Mouse (Mus musculus): Measurements from ENCODE around the gene Olfr1140. TPM values are rescaled to one million over a fixed set of nuclear protein-coding genes. Genes with fewer than 3 reads are reported as not detected.

Olfr1140 gene
- not detected in 2 replicates for polyA plus RNA-seq (2015; fragmentation: Nextera tagmentation; extraction: Ambion mirVana)

DNA sequence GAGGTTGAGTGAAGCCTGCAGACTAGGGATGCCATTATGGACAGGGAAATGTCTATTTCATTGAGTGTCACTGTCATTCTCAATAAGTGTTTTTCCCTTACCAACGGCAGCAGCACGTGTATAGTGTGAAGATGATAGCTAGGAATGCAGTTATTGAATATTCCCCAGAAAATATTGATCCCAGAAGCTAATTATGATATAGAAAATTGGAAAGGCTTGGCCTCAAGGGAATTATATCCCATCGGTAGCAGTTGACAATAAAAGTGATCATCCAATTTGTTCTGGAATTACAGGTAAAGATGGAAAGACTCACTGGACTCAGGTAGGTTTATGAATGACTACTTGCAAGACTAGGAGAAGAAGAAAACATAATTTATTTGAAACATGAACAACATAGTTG, at the start of gene Olfr1140:
TSS of gene Olfr1140 (plus strand) at position 301 of the 400 bp plus-strand sequence.
- H3K4me1 ChIP-seq (ENCODE audit: control insufficient read depth, insufficient read depth, low read length) = no peaks in the 10 kb centered on the region
- 66% methylated on average over 3 of the region's 3 CpGs for WGBS
- no peak within 1 kb of the TSS for H3K4me2 ChIP-seq (ENCODE audit: low read depth, low read length)
- H3K4me3 ChIP-seq (ENCODE audit: low read length) = no peak within 1 kb of the TSS
- no peaks in the 10 kb centered on the region for H3K9me3 ChIP-seq (replicated peaks; ENCODE audit: control insufficient read depth, low read length)
- H3K9ac ChIP-seq (ENCODE audit: low read length) = no peak within 1 kb of the TSS
- ATAC-seq (replicated peaks; ENCODE audit: extremely low read depth, insufficient read depth, low FRiP score) = no peak
- no peaks in the 10 kb centered on the region for H3K36me3 ChIP-seq (ENCODE audit: control insufficient read depth, insufficient read depth)
- no peaks in the 10 kb centered on the region for H3K27me3 ChIP-seq (ENCODE audit: control insufficient read depth, insufficient read depth, low read length)
- H3K27ac ChIP-seq (ENCODE audit: low read length) = no peak within 1 kb of the TSS

DNA sequence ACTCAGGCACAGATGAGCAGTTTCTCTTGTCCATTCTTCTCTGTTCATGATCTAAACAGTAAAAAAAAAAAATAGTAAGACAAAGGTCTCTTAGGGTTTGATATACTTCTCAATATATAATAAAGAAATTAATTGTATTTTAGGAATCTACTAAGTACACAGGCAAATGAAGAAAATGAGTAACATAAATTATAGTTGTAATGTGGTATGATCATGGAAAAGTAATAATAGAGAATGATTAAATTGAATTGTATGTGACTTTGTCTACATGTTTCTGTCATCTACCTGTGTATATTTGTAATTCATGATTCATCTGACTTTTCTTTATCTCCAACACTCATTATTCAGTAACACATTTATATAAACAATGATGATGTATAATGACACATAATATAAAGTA, 49.7 kb upstream of the Olfr1140 start, which contains the start of gene Olfr1136:
TSS of gene Olfr1136 (minus strand) at position 101 of the 400 bp plus-strand sequence.
- Histone ChIP-seq H3K4me2 (ENCODE audit: low read depth, low read length) (no peak within 1 kb of the TSS), H3K4me3 (ENCODE audit: low read length) (no peak within 1 kb of the TSS), H3K9me3 (replicated peaks; ENCODE audit: control insufficient read depth, low read length) (no peaks in the 10 kb centered on the region), H3K27me3 (ENCODE audit: control insufficient read depth, insufficient read depth, low read length) (no peaks in the 10 kb centered on the region), H3K36me3 (ENCODE audit: control insufficient read depth, insufficient read depth) (no peaks in the 10 kb centered on the region), H3K9ac (ENCODE audit: low read length) (no peak within 1 kb of the TSS), H3K27ac (ENCODE audit: low read length) (no peak within 1 kb of the TSS), H3K4me1 (ENCODE audit: control insufficient read depth, insufficient read depth, low read length) (no peaks in the 10 kb centered on the region)
- ATAC-seq (replicated peaks; ENCODE audit: extremely low read depth, insufficient read depth, low FRiP score) = no peak

DNA sequence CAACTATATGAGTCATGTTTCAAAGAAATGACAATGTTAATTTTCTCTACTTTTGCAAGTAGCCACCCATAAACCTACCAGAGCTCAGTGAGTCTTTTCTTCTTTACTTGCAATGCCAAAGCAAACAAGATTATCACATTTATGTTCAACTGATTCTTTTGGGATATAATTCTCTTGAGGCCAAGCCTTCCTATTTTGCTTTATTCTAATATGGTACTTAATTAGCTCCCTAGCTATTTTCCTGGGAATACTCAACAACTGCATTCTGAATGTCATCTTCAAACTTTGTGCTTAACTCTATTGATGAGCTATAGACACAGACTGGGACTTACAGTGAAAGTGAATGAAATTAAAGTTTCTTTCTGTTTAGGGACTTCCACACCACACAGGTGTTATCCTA, 30.5 kb upstream of the Olfr1140 start, which contains the start of gene Olfr1137:
TSS of gene Olfr1137 (minus strand) at position 101 of the 400 bp plus-strand sequence.
- Histone ChIP-seq H3K4me1 (ENCODE audit: control insufficient read depth, insufficient read depth, low read length) (no peaks in the 10 kb centered on the region), H3K27me3 (ENCODE audit: control insufficient read depth, insufficient read depth, low read length) (no peaks in the 10 kb centered on the region), H3K9ac (ENCODE audit: low read length) (no peak within 1 kb of the TSS), H3K36me3 (ENCODE audit: control insufficient read depth, insufficient read depth) (no peaks in the 10 kb centered on the region), H3K9me3 (replicated peaks; ENCODE audit: control insufficient read depth, low read length) (no peaks in the 10 kb centered on the region), H3K4me3 (ENCODE audit: low read length) (no peak within 1 kb of the TSS), H3K27ac (ENCODE audit: low read length) (no peak within 1 kb of the TSS), H3K4me2 (ENCODE audit: low read depth, low read length) (no peak within 1 kb of the TSS)
- no peak for ATAC-seq (replicated peaks; ENCODE audit: extremely low read depth, insufficient read depth, low FRiP score)

DNA sequence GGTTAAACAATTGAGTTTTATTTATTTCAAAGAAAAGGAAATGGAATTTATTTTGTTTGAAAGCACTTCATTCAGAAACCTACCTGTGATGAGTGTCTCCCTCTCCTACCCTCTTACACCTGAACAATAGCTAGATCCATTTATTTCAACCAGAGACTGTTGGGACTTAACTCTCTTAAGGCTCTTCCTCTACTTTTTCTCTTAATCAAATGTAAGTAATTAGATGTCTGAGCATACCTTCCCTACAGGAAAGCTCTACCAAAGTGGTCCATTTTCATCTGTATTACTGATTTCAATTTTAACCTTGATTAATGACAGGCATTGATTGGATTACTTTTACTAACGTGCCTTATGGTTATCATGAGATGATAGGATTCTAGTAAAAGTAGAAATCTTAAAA, 3.7 kb upstream of the Olfr1140 start, which contains the start of gene Olfr1138:
TSS of gene Olfr1138 (minus strand) at position 101 of the 400 bp plus-strand sequence.
- WGBS = 73% methylated on average over 1 of the region's 1 CpGs
- H3K27ac ChIP-seq (ENCODE audit: low read length) = no peak within 1 kb of the TSS
- H3K36me3 ChIP-seq (ENCODE audit: control insufficient read depth, insufficient read depth) = no peaks in the 10 kb centered on the region
- H3K27me3 ChIP-seq (ENCODE audit: control insufficient read depth, insufficient read depth, low read length) = no peaks in the 10 kb centered on the region
- H3K9me3 ChIP-seq (replicated peaks; ENCODE audit: control insufficient read depth, low read length) = no peaks in the 10 kb centered on the region
- ATAC-seq (replicated peaks; ENCODE audit: extremely low read depth, insufficient read depth, low FRiP score) = no peak
- no peak within 1 kb of the TSS for H3K4me3 ChIP-seq (ENCODE audit: low read length)
- H3K4me2 ChIP-seq (ENCODE audit: low read depth, low read length) = no peak within 1 kb of the TSS
- H3K9ac ChIP-seq (ENCODE audit: low read length) = no peak within 1 kb of the TSS
- H3K4me1 ChIP-seq (ENCODE audit: control insufficient read depth, insufficient read depth, low read length) = no peaks in the 10 kb centered on the region

DNA sequence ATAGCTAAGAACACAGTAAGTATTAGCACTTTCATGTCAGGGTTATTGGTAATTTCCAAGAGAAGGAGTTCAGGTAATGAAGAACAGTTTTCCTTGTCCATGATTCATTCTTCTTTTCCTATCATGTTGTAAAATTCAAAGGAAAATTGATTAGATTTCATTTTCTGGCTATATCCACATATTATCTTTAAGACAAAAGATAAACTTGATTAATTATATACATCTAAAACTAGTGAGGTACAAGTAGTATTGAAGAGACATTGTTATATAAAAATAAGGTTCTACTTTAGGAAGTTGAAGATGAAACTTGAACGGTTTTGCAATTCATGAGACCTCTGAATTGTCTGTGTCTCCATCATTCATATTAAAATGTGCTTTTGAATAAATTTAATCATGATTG, 10.3 kb downstream of the Olfr1140 start, which contains the start of gene Olfr1141:
TSS of gene Olfr1141 (minus strand) at position 101 of the 400 bp plus-strand sequence.
- 67% methylated on average over 1 of the region's 1 CpGs for WGBS
- ATAC-seq (replicated peaks; ENCODE audit: extremely low read depth, insufficient read depth, low FRiP score) = no peak
- H3K4me2 ChIP-seq (ENCODE audit: low read depth, low read length) = no peak within 1 kb of the TSS
- H3K4me1 ChIP-seq (ENCODE audit: control insufficient read depth, insufficient read depth, low read length) = no peaks in the 10 kb centered on the region
- no peak within 1 kb of the TSS for H3K9ac ChIP-seq (ENCODE audit: low read length)
- H3K4me3 ChIP-seq (ENCODE audit: low read length) = no peak within 1 kb of the TSS
- no peaks in the 10 kb centered on the region for H3K27me3 ChIP-seq (ENCODE audit: control insufficient read depth, insufficient read depth, low read length)
- H3K9me3 ChIP-seq (replicated peaks; ENCODE audit: control insufficient read depth, low read length) = no peaks in the 10 kb centered on the region
- no peak within 1 kb of the TSS for H3K27ac ChIP-seq (ENCODE audit: low read length)
- H3K36me3 ChIP-seq (ENCODE audit: control insufficient read depth, insufficient read depth) = no peaks in the 10 kb centered on the region

DNA sequence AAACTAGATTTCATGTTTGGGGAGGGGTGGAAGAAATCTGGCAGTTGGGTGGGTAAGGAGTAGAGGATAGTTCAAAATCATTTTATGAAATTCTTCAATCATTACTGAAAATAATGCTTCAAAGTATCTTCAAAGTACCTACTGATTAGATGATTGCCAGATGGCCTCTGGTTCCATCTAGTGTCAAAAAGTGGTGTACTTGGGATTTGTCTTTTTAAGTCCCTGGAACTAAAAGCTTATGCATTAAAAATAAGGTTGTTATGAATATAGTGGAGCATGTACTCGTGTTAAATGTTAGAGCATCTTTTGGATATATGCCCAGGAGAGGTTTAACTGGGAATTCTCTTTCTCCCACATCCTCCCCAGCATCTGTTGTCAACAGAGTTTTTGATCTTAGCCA, 32.6 kb downstream of the Olfr1140 start:
- 44% methylated on average over 1 of the region's 1 CpGs for WGBS
- Histone ChIP-seq H3K36me3 (ENCODE audit: control insufficient read depth, insufficient read depth) (no peaks in the 10 kb centered on the region), H3K4me3 (ENCODE audit: low read length) (no peak overlapping the region), H3K9me3 (replicated peaks; ENCODE audit: control insufficient read depth, low read length) (no peaks in the 10 kb centered on the region), H3K27me3 (ENCODE audit: control insufficient read depth, insufficient read depth, low read length) (no peaks in the 10 kb centered on the region), H3K9ac (ENCODE audit: low read length) (no peak overlapping the region), H3K27ac (ENCODE audit: low read length) (no peak overlapping the region), H3K4me1 (ENCODE audit: control insufficient read depth, insufficient read depth, low read length) (no peaks in the 10 kb centered on the region), H3K4me2 (ENCODE audit: low read depth, low read length) (no peak overlapping the region)
- no peak for ATAC-seq (replicated peaks; ENCODE audit: extremely low read depth, insufficient read depth, low FRiP score)

DNA sequence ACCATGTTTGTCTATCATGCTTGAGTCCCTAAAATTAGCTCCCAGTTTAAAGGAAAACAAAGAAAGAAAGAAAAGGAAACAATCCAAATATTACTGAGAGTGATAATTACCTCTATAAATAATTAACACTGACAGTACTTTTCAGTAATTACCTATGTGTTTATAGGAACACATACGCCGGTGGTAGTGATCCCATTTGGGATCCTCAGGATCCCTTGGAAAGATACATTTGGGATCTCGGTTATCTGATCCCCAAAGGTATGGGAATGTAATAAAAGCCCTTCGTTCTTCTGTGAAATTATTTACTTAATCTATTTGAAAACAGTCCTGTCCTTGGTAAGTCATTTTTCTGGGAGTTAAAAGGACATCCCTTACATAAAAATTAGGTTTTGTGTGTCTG, 35.6 kb downstream of the Olfr1140 start, which contains the start of gene Olfr152:
TSS of gene Olfr152 (plus strand) at position 301 of the 400 bp plus-strand sequence.
- no peaks in the 10 kb centered on the region for H3K27me3 ChIP-seq (ENCODE audit: control insufficient read depth, insufficient read depth, low read length)
- 73% methylated on average over 4 of the region's 4 CpGs for WGBS
- H3K9ac ChIP-seq (ENCODE audit: low read length) = no peak within 1 kb of the TSS
- ATAC-seq (replicated peaks; ENCODE audit: extremely low read depth, insufficient read depth, low FRiP score) = no peak
- H3K36me3 ChIP-seq (ENCODE audit: control insufficient read depth, insufficient read depth) = no peaks in the 10 kb centered on the region
- H3K4me2 ChIP-seq (ENCODE audit: low read depth, low read length) = no peak within 1 kb of the TSS
- H3K9me3 ChIP-seq (replicated peaks; ENCODE audit: control insufficient read depth, low read length) = no peaks in the 10 kb centered on the region; the same call in 1 of the 2 replicates
- no peaks in the 10 kb centered on the region for H3K4me1 ChIP-seq (ENCODE audit: control insufficient read depth, insufficient read depth, low read length)
- H3K4me3 ChIP-seq (ENCODE audit: low read length) = no peak within 1 kb of the TSS
- H3K27ac ChIP-seq (ENCODE audit: low read length) = no peak within 1 kb of the TSS

Other genes starting within 250 kb of the Olfr1140 start
- gene Pramel7, start 246.7 kb upstream of the Olfr1140 start, polyA plus RNA-seq (2015; fragmentation: Nextera tagmentation; extraction: Ambion mirVana) = not detected in 2 replicates
- not detected in 2 replicates for gene Pramel6, start 237.2 kb upstream of the Olfr1140 start, polyA plus RNA-seq (2015; fragmentation: Nextera tagmentation; extraction: Ambion mirVana)
- not detected in 2 replicates for gene Olfr153, start 212.0 kb upstream of the Olfr1140 start, polyA plus RNA-seq (2015; fragmentation: Nextera tagmentation; extraction: Ambion mirVana)
- gene Olfr1128, start 198.2 kb upstream of the Olfr1140 start, polyA plus RNA-seq (2015; fragmentation: Nextera tagmentation; extraction: Ambion mirVana) = not detected in 2 replicates
- not detected in 2 replicates for gene Olfr1129, start 169.8 kb upstream of the Olfr1140 start, polyA plus RNA-seq (2015; fragmentation: Nextera tagmentation; extraction: Ambion mirVana)
- gene Olfr1130, start 137.5 kb upstream of the Olfr1140 start, polyA plus RNA-seq (2015; fragmentation: Nextera tagmentation; extraction: Ambion mirVana) = not detected in 2 replicates
- gene Olfr1131, start 116.6 kb upstream of the Olfr1140 start, polyA plus RNA-seq (2015; fragmentation: Nextera tagmentation; extraction: Ambion mirVana) = not detected in 2 replicates
- gene Olfr1132, start 106.2 kb upstream of the Olfr1140 start, polyA plus RNA-seq (2015; fragmentation: Nextera tagmentation; extraction: Ambion mirVana) = not detected in 2 replicates
- gene Olfr1133, start 96.4 kb upstream of the Olfr1140 start, polyA plus RNA-seq (2015; fragmentation: Nextera tagmentation; extraction: Ambion mirVana) = not detected in 2 replicates
- gene Olfr1134, start 85.3 kb upstream of the Olfr1140 start, polyA plus RNA-seq (2015; fragmentation: Nextera tagmentation; extraction: Ambion mirVana) = not detected in 2 replicates
- gene Olfr1135, start 70.1 kb upstream of the Olfr1140 start, polyA plus RNA-seq (2015; fragmentation: Nextera tagmentation; extraction: Ambion mirVana) = not detected in 2 replicates
- not detected in 2 replicates for gene Olfr1136, start 49.8 kb upstream of the Olfr1140 start, polyA plus RNA-seq (2015; fragmentation: Nextera tagmentation; extraction: Ambion mirVana)
- not detected in 2 replicates for gene Olfr1137, start 30.6 kb upstream of the Olfr1140 start, polyA plus RNA-seq (2015; fragmentation: Nextera tagmentation; extraction: Ambion mirVana)
- gene Olfr1138, start 3.8 kb upstream of the Olfr1140 start, polyA plus RNA-seq (2015; fragmentation: Nextera tagmentation; extraction: Ambion mirVana) = not detected in 2 replicates
- not detected in 2 replicates for gene Olfr1141, start 10.2 kb downstream of the Olfr1140 start, polyA plus RNA-seq (2015; fragmentation: Nextera tagmentation; extraction: Ambion mirVana)
- gene Olfr152, start 35.7 kb downstream of the Olfr1140 start, polyA plus RNA-seq (2015; fragmentation: Nextera tagmentation; extraction: Ambion mirVana) = not detected in 2 replicates
- gene Olfr1143, start 56.8 kb downstream of the Olfr1140 start, polyA plus RNA-seq (2015; fragmentation: Nextera tagmentation; extraction: Ambion mirVana) = not detected in 2 replicates
- not detected in 2 replicates for gene Olfr1145, start 66.1 kb downstream of the Olfr1140 start, polyA plus RNA-seq (2015; fragmentation: Nextera tagmentation; extraction: Ambion mirVana)
- gene Olfr1148, start 86.8 kb downstream of the Olfr1140 start, polyA plus RNA-seq (2015; fragmentation: Nextera tagmentation; extraction: Ambion mirVana) = not detected in 2 replicates
- not detected in 2 replicates for gene Olfr1150-ps1, start 100.2 kb downstream of the Olfr1140 start, polyA plus RNA-seq (2015; fragmentation: Nextera tagmentation; extraction: Ambion mirVana)
- gene Olfr1151, start 112.1 kb downstream of the Olfr1140 start, polyA plus RNA-seq (2015; fragmentation: Nextera tagmentation; extraction: Ambion mirVana) = not detected in 2 replicates
- not detected in 2 replicates for gene Olfr1152, start 122.7 kb downstream of the Olfr1140 start, polyA plus RNA-seq (2015; fragmentation: Nextera tagmentation; extraction: Ambion mirVana)
- gene Olfr1153, start 151.2 kb downstream of the Olfr1140 start, polyA plus RNA-seq (2015; fragmentation: Nextera tagmentation; extraction: Ambion mirVana) = not detected in 2 replicates
- not detected in 2 replicates for gene Olfr1154, start 161.4 kb downstream of the Olfr1140 start, polyA plus RNA-seq (2015; fragmentation: Nextera tagmentation; extraction: Ambion mirVana)
- not detected in 2 replicates for gene Olfr1155, start 201.4 kb downstream of the Olfr1140 start, polyA plus RNA-seq (2015; fragmentation: Nextera tagmentation; extraction: Ambion mirVana)
- not detected in 2 replicates for gene Olfr1156, start 209.3 kb downstream of the Olfr1140 start, polyA plus RNA-seq (2015; fragmentation: Nextera tagmentation; extraction: Ambion mirVana)
- not detected in 2 replicates for gene Olfr1157, start 224.5 kb downstream of the Olfr1140 start, polyA plus RNA-seq (2015; fragmentation: Nextera tagmentation; extraction: Ambion mirVana)
- gene Olfr74, start 230.9 kb downstream of the Olfr1140 start, polyA plus RNA-seq (2015; fragmentation: Nextera tagmentation; extraction: Ambion mirVana) = not detected in 2 replicates
- gene Olfr1158, start 246.4 kb downstream of the Olfr1140 start, polyA plus RNA-seq (2015; fragmentation: Nextera tagmentation; extraction: Ambion mirVana) = not detected in 2 replicates

All from heart, embryonic 16.5 days (tissue).